ENCODE assay signal across 21 mouse cellular contexts in the genomic region with DNA sequence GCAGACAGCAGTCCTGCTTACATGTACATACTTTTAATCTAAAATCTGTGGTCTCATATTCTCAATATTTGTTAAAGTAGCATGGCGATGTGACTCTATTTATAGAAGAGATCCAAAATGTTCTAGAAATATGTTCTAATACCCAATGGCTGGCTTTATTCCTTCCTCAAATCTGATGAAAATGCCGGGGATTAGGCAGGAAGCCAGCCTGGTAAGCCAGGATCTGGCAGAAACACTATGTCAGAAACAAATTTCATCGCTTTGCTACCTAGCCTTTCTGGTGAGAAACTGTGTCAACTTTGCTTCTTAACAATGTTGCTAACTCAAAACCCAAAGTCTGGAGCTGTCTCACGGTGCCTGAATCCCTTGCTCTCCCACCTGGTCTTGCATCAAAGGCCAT. TPM values are rescaled to one million over a fixed set of nuclear protein-coding genes. Genes with fewer than 3 reads are reported as not detected.
A peak's percentile ranks its signal among the peaks of the same experiment; 100 is the strongest.
DNase-seq lines count a peak whose midpoint lies in the region; TF ChIP-seq lines count a peak whose summit lies in the region.
"Had no signal": no experiment of that assay in that cellular context is flagged by ENCODE, and none has a peak within 500 bp of the region (broad histone marks: within the 10 kb centered on the region; RNA-seq: fewer than 3 reads in every experiment).

No protein-coding gene starts in this region.

- H3K9me3 ChIP-seq in midbrain, embryonic 10.5 days (replicated peaks) = no peaks in the 10 kb centered on the region
- no peaks in the 10 kb centered on the region for H3K9me3 ChIP-seq in heart, embryonic 10.5 days
- H3K9me3 ChIP-seq: embryonic facial prominence, embryonic 13.5 days; hindbrain, embryonic 10.5 days; kidney, embryonic 15.5 days had no signal

- no peak overlapping the region for H3K4me3 ChIP-seq in left cerebral cortex, adult 2 months
- H3K4me3 ChIP-seq in cerebellum, adult 2 months (replicated peaks; ENCODE audit: insufficient read depth, low read depth, low read length) = no peak overlapping the region
- H3K4me3 ChIP-seq in midbrain, embryonic 10.5 days = no peak overlapping the region
- no peak overlapping the region for H3K4me3 ChIP-seq in heart, embryonic 10.5 days
- H3K4me3 ChIP-seq: embryonic facial prominence, embryonic 13.5 days; hindbrain, embryonic 10.5 days; kidney, embryonic 15.5 days; liver, embryonic 12.5 days had no signal

- H3K27ac ChIP-seq in left cerebral cortex, adult 2 months = peak overlapping the region; percentile 94
- H3K27ac ChIP-seq in cerebellum, adult 2 months (ENCODE audit: insufficient read depth, low read length) = peak overlapping the region; percentile 61; the same call in 1 of the 2 replicates
- no peak overlapping the region for H3K27ac ChIP-seq in midbrain, embryonic 10.5 days (replicated peaks)
- no peak overlapping the region for H3K27ac ChIP-seq in heart, embryonic 10.5 days
- H3K27ac ChIP-seq: embryonic facial prominence, embryonic 13.5 days; hindbrain, embryonic 10.5 days; hindbrain, postnatal 0 days; kidney, embryonic 15.5 days; liver, embryonic 12.5 days had no signal

- H3K27me3 ChIP-seq in cerebellum, adult 2 months (ENCODE audit: control insufficient read depth, insufficient read depth, low read length) = no peaks in the 10 kb centered on the region
- H3K27me3 ChIP-seq in midbrain, embryonic 10.5 days (ENCODE audit: low read depth, poor library complexity, severe bottlenecking) = peaks cover 2% of the 10 kb centered on the region
- no peaks in the 10 kb centered on the region for H3K27me3 ChIP-seq in heart, embryonic 10.5 days (ENCODE audit: insufficient read depth, poor library complexity, severe bottlenecking)
- H3K27me3 ChIP-seq: liver, embryonic 12.5 days had no signal

- no peak for DNase-seq in left cerebral cortex, adult 2 months (ENCODE audit: extremely low spot score in 1 of 2, low spot score in 2 of 2)
- no peak for DNase-seq in left cerebral cortex, adult 18-20 months (ENCODE audit: low spot score in 2 of 2)
- DNase-seq in brain, embryonic 14.5 days (ENCODE audit: low read depth) = peak; percentile 37
- peak; percentile 76 to 81 for DNase-seq in cerebellum, adult 2 months
- DNase-seq in cerebellum, postnatal 36 days = peak; percentile 71 to 77
- DNase-seq in midbrain, embryonic 10.5 days (ENCODE audit: low spot score) = no peak
- DNase-seq in gastrocnemius, adult 8-10 months (ENCODE audit: low spot score in 2 of 2) = no peak
- DNase-seq in heart, embryonic 10.5 days (ENCODE audit: low spot score) = no peak
- DNase-seq: adrenal gland, adult 2 months; gastrocnemius, postnatal 14 days; heart, adult 18-20 months; kidney, postnatal 4 days; lung, embryonic 14.5 days; lung, postnatal 36 days; thymus, postnatal 4 days had no signal

- intact Hi-C loops in left cerebral cortex, adult 2 months (cut with DNase I) = loop anchor here (10.0 kb wide), 1 partner anchor 681 kb away; no protein-coding TSS in a partner anchor

- peaks cover 16% of the 10 kb centered on the region; the same call in 1 of the 2 replicates for H3K4me1 ChIP-seq in cerebellum, adult 2 months (ENCODE audit: control insufficient read depth, insufficient read depth, low read length)
- H3K4me1 ChIP-seq in midbrain, embryonic 10.5 days = no peaks in the 10 kb centered on the region
- H3K4me1 ChIP-seq in heart, embryonic 10.5 days = no peaks in the 10 kb centered on the region
- H3K4me1 ChIP-seq: hindbrain, embryonic 10.5 days; kidney, embryonic 15.5 days; liver, embryonic 12.5 days had no signal

- TF ChIP-seq CTCF in left cerebral cortex, adult 2 months (IDR thresholded peaks at IDR 0.05) = no peak
- no peak for TF ChIP-seq CTCF in brain, embryonic 14.5 days (IDR thresholded peaks at IDR 0.05; ENCODE audit: borderline replicate concordance, extremely low read depth, insufficient read depth, insufficient read length)
- no peak for TF ChIP-seq CTCF in cerebellum, adult 2 months (IDR thresholded peaks at IDR 0.05; ENCODE audit: borderline replicate concordance, insufficient read depth, low read depth, low read length)

- 21% methylated on average over 4 of the region's 4 CpGs for WGBS in cerebellum, adult 2 months
- WGBS in midbrain, embryonic 10.5 days = 89% methylated on average over 4 of the region's 4 CpGs
- WGBS in heart, embryonic 10.5 days = 82% methylated on average over 4 of the region's 4 CpGs

- TF ChIP-seq POLR2A in brain, embryonic 14.5 days (IDR thresholded peaks at IDR 0.05; ENCODE audit: borderline replicate concordance, extremely low read depth, insufficient read depth, insufficient read length, poor library complexity, severe bottlenecking) = no peak
- TF ChIP-seq POLR2A in cerebellum, adult 2 months (IDR thresholded peaks at IDR 0.05; ENCODE audit: borderline replicate concordance, insufficient read depth, low read length) = no peak

- no peaks in the 10 kb centered on the region for H3K36me3 ChIP-seq in midbrain, embryonic 10.5 days
- H3K36me3 ChIP-seq in heart, embryonic 10.5 days = no peaks in the 10 kb centered on the region
- H3K36me3 ChIP-seq: embryonic facial prominence, embryonic 13.5 days; hindbrain, embryonic 10.5 days; kidney, embryonic 15.5 days; liver, embryonic 12.5 days had no signal

RNA-seq across cellular contexts. Expression of gene Syt1, which starts 7.3 kb away (rescaled TPM):
- 1,000 to 10,000 TPM; 1,179 to 1,188 TPM for total RNA-seq in left cerebral cortex, adult 2 months (2021)
- total RNA-seq in left cerebral cortex, adult 18-20 months (2021) = 1,000 to 10,000 TPM; 1,148 to 1,163 TPM
- polyA plus RNA-seq in brain, embryonic 14.5 days (2012; rRNA removed) = 49.7 and 80.9 TPM in 2 replicates
- polyA plus RNA-seq in cerebellum, adult 2 months (2012; rRNA removed) = 209 and 224 TPM in 2 replicates
- 5.0 and 10.3 TPM in 2 replicates for polyA plus RNA-seq in midbrain, embryonic 10.5 days (2016; fragmentation: Nextera tagmentation; extraction: Ambion mirVana)
- total RNA-seq in gastrocnemius, adult 8-10 months (2022) = under 1 TPM; 0.07 to 0.21 (median 0.17) TPM
- polyA plus RNA-seq in heart, embryonic 10.5 days (2016; fragmentation: Nextera tagmentation; extraction: Ambion mirVana) = 0.70 and 0.75 TPM in 2 replicates
- total RNA-seq: neutrophil, adult 5-6 weeks had no signal

Comparison
In these comparisons a context has a peak if more than half of its experiments do, and no peak if none do; other contexts are left out.
1. DNase-seq: peak in brain, embryonic 14.5 days (single experiment), cerebellum, adult 2 months (2 of 2) and cerebellum, postnatal 36 days (2 of 2); none in left cerebral cortex, adult 2 months (0 of 2), left cerebral cortex, adult 18-20 months (0 of 2), midbrain, embryonic 10.5 days (single experiment), gastrocnemius, adult 8-10 months (0 of 2) and heart, embryonic 10.5 days (single experiment).
2. H3K27ac ChIP-seq: peak in left cerebral cortex, adult 2 months (single experiment) and cerebellum, adult 2 months (single experiment); none in midbrain, embryonic 10.5 days (single experiment) and heart, embryonic 10.5 days (single experiment).